Mouse (Mus musculus): ENCODE measurements around the gene Mycbp.

- TF ChIP-seq POLR2A (IDR thresholded peaks at IDR 0.05; ENCODE audit: low read depth, low read length), result no peak
- TF ChIP-seq CTCF (conservative IDR thresholded peaks at IDR 0.05; ENCODE audit: insufficient read depth, insufficient read length, low read depth, low read length), result no peak
These were observed 16.5 kb downstream of the Mycbp start for GRCm38 (mm10) chr4:123921055-123921565.
